Mouse (Mus musculus) small intestine, adult 2 months (tissue): ENCODE data around the gene Hspa2. TPM values are rescaled to one million over a fixed set of nuclear protein-coding genes. Genes with fewer than 3 reads are reported as not detected.
A peak's percentile ranks its signal among the peaks of the same experiment; 100 is the strongest.

Experiments used
- H3K27ac ChIP-seq: fragments of 200-500 bp; 2 replicates; pipeline ENCODE4 v1.5.1; 2012; ENCODE audit warnings: low read depth, low read length, control low read depth, inconsistent platforms; ENCODE audit not compliant: insufficient read depth
- H3K27me3 ChIP-seq: fragments of 200-500 bp; 2 replicates; pipeline ENCODE4 v1.6.1; 2012; ENCODE audit warnings: mild to moderate bottlenecking, moderate library complexity, low read length, inconsistent platforms; ENCODE audit not compliant: control insufficient read depth, insufficient read depth
- H3K36me3 ChIP-seq: fragments of 200-500 bp; 2 replicates; pipeline ENCODE4 v1.6.1; 2012; ENCODE audit warnings: mild to moderate bottlenecking, low read length, control low read depth, inconsistent platforms; ENCODE audit not compliant: control insufficient read depth, insufficient read depth
- H3K4me1 ChIP-seq: fragments of 200-500 bp; 2 replicates; pipeline ENCODE4 v1.6.1; 2012; ENCODE audit warnings: low read length, inconsistent platforms, mixed read lengths; ENCODE audit not compliant: control insufficient read depth, insufficient read depth, insufficient read length
- H3K4me3 ChIP-seq: fragments of 200-500 bp; 2 replicates; pipeline ENCODE4 v1.5.1; 2012; ENCODE audit warnings: low read depth, mild to moderate bottlenecking, control low read depth, inconsistent platforms, low read length, moderate library complexity
- CTCF ChIP-seq: fragments of 200-500 bp; IDR thresholded peaks from 2 replicates; pipeline ENCODE4 v1.5.1; 2012; ENCODE audit warnings: low read depth, mild to moderate bottlenecking, control low read depth, inconsistent platforms, low read length, moderate library complexity, mixed read lengths; ENCODE audit not compliant: insufficient replicate concordance, insufficient read length; ENCODE audit errors: extremely low read depth
- POLR2A ChIP-seq: fragments of 200-500 bp; IDR thresholded peaks from 2 replicates; pipeline ENCODE4 v1.6.1; 2012; ENCODE audit warnings: low read depth, mild to moderate bottlenecking, control low read depth, inconsistent platforms, low read length, moderate library complexity
- WGBS: fragments of 180-500 bp; shearing (Covaris S2); methylation state at CpG from one replicate; pipeline ENCODE4 v1.1.7; 2018; 5-methylcytosine and 5-hydroxymethylcytosine counted together
- polyA plus RNA-seq: library from polyadenylated mRNA; depleted of rRNA; stranded (reverse); fragments of >200 nt; gene quantifications from 2 replicates; pipeline ENCODE4 v1.2.3, GENCODE M21; 2012

Hspa2 gene
- polyA plus RNA-seq, 1 experiment = 8.9 TPM

- TF ChIP-seq POLR2A = no peak
- TF ChIP-seq CTCF = no peak
- peak overlapping the region; percentile 96; the same call in 1 of the 2 replicates for H3K27ac ChIP-seq
- no peaks in the 10 kb centered on the region for H3K27me3 ChIP-seq
- H3K4me3 ChIP-seq = no peak overlapping the region
- peaks cover 4% of the 10 kb centered on the region; the same call in 1 of the 2 replicates for H3K4me1 ChIP-seq
- WGBS = 25% methylated on average over 9 of the region's 9 CpGs
- no peaks in the 10 kb centered on the region for H3K36me3 ChIP-seq
Measured at GRCm38 (mm10) chr12:76368201-76368789, 35.7 kb upstream of the Hspa2 start.

DNA sequence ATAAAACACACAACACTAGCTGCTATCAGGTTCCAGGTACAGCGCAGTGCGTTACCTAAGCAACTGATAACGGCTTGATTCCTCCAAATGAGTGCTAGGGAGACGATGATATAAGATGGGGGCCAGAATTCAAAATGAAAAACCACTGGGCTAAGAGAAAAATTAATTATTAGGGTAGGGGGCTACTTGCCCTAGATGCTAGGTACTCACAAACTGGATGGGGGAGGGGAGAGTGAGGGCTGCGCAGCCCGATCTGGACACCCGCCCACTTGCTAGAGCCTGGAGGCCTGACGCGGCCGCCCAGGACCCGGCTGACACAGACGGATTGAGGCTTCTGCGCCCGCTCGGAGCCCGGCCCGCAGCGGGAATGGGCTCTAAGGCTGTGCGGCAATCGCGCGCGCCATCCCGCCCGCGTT is 35.2 kb upstream of the Hspa2 start:
- no peaks in the 10 kb centered on the region for H3K27me3 ChIP-seq
- H3K4me3 ChIP-seq = peak overlapping the region; percentile 95
- H3K36me3 ChIP-seq = no peaks in the 10 kb centered on the region
- H3K27ac ChIP-seq = peak overlapping the region; percentile 96
- no peak for TF ChIP-seq CTCF
- TF ChIP-seq POLR2A = no peak
- 2% methylated on average over 26 of the region's 26 CpGs for WGBS
- H3K4me1 ChIP-seq = peaks cover 4% of the 10 kb centered on the region; the same call in 1 of the 2 replicates

DNA sequence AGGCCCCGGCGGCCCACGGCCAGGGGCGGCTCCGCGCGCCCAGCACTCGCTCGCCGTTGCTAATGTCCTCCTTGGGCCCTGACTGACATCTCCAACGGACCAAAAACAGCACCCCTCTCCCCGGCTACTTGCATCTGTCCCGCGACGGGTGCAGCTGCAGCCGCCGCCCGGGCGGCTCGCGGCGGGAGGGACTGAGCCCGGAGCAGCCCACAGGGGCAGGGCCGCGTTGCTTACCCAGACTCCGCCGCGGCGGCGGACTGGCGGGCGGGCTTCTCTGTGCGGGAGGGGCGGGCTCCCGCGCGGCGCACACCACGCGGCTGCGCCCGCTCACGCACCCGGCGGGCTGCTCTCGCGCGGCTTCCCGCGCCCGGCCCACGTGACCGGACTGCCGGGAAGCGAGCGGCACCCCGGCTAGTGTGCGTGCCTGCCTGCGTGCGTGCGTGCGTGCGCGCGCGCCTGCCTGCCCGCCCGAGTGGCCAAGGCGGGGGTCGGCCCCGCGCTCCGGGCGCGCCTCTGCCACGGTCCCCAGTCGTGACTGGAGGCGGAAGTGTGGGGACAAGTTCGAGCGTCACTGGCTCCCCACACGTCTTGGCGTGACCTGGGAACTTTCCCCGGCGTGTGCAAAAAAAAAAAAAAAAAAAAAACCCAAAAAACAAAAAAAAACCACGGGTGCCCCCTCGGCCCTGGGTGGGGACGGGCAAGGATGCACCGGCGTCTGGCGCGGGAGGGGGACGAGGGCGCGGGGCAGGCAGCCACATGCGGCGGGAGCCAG is 34.6 kb upstream of the Hspa2 start, which contains the start of gene Zbtb25:
Gene Zbtb25, minus strand, starts transcription at position 397 of the 772 bp plus-strand sequence.
- no peaks in the 10 kb centered on the region for H3K27me3 ChIP-seq
- TF ChIP-seq CTCF (no peak), POLR2A (peak; percentile 69)
- no peaks in the 10 kb centered on the region for H3K36me3 ChIP-seq
- under 1% methylated on average over 89 of the region's 96 CpGs for WGBS
- H3K4me3 ChIP-seq = peak within 1 kb of the TSS; percentile 95
- peaks cover 4% of the 10 kb centered on the region; the same call in 1 of the 2 replicates for H3K4me1 ChIP-seq
- H3K27ac ChIP-seq = peak within 1 kb of the TSS; percentile 96

DNA sequence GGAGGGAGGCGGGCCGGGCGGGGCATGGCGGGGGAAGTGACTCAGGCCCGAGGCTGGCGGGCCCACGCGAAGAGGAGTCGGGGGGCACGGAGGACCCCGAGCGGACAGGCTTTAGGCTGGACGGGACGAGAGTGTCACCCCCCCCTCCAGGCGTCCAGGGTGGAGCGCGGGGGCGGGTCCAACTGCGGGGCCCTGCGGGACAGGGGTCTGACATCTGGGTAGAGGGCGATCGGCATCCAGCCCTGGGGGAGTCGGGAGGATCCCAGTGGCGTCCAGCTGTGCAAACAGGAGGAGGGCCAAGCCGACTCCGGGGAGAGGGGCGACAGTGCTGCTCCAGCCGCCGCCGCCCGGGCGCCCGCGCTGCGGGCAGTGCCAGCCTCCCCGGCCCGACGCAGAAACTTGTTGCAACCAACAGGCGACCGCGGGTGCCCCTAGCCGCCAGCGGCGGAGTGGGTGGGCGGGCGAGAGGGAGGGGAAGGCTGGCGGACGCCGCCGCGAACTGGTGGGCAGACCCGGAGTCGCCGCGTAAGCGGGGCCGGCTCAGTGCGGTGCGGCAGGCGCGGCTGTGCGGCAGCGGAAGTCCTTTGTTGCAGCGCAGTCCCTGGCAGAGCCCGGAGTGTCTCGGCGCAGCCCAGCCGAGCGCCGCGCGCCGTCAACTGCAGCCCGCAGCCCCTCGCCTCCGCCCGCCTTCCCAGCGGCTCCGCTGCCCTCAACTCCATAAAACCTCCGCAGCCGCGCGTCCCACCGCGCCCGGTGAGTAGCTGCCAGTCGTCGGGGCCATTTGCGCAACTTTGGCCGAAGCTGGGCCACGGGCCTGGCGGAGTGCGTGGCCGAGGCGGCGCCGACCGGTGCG is 33.8 kb upstream of the Hspa2 start, which contains the start of gene Zbtb1:
Gene Zbtb1, plus strand, starts transcription at position 289 of the 853 bp plus-strand sequence.
- H3K4me3 ChIP-seq = peak within 1 kb of the TSS; percentile 95
- H3K4me1 ChIP-seq = peaks cover 4% of the 10 kb centered on the region; the same call in 1 of the 2 replicates
- TF ChIP-seq CTCF (no peak), POLR2A (peak; percentile 54; the same call in 1 of the 2 replicates)
- 1% methylated on average over 86 of the region's 99 CpGs for WGBS
- no peaks in the 10 kb centered on the region for H3K36me3 ChIP-seq
- H3K27me3 ChIP-seq = no peaks in the 10 kb centered on the region
- peak within 1 kb of the TSS; percentile 96 for H3K27ac ChIP-seq

DNA sequence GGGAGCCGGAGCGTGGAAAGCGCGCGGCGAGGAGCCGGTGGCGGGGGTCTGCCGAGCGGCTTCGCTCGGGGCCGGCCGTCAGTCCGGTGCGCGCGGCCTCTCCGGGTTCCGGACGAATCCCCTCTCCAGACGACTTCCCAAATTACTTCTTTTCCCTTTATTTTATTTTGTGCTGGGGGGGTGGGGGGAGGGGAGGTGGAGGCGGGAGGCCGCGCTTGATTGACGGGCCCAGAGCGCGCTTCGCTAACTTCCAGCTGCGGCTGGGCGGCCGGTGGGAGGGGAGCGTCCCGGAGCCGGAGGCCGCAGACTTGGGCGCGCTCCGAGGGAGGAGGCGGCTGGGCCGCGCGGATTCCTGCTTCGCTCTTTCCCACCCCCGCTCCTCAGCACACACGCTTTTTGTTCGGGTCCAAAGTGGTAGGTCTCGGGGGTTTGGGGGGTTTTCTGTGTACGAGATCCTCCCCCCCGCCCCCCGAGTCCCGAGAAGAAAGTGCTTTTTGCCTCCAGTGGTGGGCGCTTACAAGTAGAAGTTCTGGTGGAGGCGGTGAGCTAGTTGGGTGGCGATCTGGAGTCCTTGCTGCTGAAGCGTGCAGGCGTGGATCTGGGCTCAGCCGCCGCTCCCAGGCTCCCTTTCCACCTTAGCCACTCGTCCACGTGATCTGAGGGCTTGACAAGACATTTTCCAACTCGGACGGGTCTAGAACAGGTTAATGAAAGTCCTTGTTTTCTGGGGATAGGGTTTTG is 33.0 kb upstream of the Hspa2 start:
- H3K27ac ChIP-seq = peak overlapping the region; percentile 96
- H3K27me3 ChIP-seq = no peaks in the 10 kb centered on the region
- under 1% methylated on average over 61 of the region's 63 CpGs for WGBS
- H3K4me3 ChIP-seq = peak overlapping the region; percentile 95
- TF ChIP-seq CTCF (no peak), POLR2A (peak; percentile 11; the same call in 1 of the 2 replicates)
- H3K36me3 ChIP-seq = no peaks in the 10 kb centered on the region
- peaks cover 4% of the 10 kb centered on the region; the same call in 1 of the 2 replicates for H3K4me1 ChIP-seq

- Histone ChIP-seq H3K27me3 (no peaks in the 10 kb centered on the region), H3K27ac (no peak overlapping the region), H3K36me3 (no peaks in the 10 kb centered on the region), H3K4me1 (peaks cover 7% of the 10 kb centered on the region; the same call in 1 of the 2 replicates), H3K4me3 (no peak overlapping the region)
- no peak for TF ChIP-seq CTCF
- no peak for TF ChIP-seq POLR2A
- 45% methylated on average over 7 of the region's 7 CpGs for WGBS
Measured at GRCm38 (mm10) chr12:76372046-76372445, 31.9 kb upstream of the Hspa2 start.
